Mouse (Mus musculus): ENCODE results near the gene Gm45194.

Gm45194 gene

GRCm38 (mm10) chrX:111891089-111891488 is at the start of gene Gm45194:
TSS of gene Gm45194 (plus strand) at chrX:111891389.
- DNase-seq (ENCODE audit: low read depth in 2 of 2, low spot score in 2 of 2): no peak

DNA sequence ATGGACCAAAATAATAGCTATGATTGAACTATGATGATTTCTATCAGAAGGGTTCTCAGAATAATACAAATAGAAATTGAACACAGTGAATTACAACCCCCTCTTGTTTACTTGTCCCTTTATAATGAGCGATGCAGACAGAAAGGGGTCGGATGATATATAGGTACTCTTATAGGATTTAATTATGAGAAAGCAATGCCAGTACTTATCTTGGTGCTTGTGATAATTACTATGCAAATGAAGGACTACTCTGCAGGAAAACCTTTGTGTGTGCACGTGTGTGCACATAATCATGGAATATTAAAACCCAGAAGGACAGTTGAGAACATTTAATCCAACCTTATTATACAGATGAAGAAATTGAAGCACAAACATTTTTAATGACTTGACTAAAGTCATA is 35.3 kb upstream of the Gm45194 start:
- DNase-seq (ENCODE audit: low read depth in 2 of 2, low spot score in 2 of 2): no peak

- no peak for DNase-seq (ENCODE audit: low read depth in 2 of 2, low spot score in 2 of 2)
Observed at GRCm38 (mm10) chrX:111881251-111881650, 9.9 kb upstream of the Gm45194 start.

DNA sequence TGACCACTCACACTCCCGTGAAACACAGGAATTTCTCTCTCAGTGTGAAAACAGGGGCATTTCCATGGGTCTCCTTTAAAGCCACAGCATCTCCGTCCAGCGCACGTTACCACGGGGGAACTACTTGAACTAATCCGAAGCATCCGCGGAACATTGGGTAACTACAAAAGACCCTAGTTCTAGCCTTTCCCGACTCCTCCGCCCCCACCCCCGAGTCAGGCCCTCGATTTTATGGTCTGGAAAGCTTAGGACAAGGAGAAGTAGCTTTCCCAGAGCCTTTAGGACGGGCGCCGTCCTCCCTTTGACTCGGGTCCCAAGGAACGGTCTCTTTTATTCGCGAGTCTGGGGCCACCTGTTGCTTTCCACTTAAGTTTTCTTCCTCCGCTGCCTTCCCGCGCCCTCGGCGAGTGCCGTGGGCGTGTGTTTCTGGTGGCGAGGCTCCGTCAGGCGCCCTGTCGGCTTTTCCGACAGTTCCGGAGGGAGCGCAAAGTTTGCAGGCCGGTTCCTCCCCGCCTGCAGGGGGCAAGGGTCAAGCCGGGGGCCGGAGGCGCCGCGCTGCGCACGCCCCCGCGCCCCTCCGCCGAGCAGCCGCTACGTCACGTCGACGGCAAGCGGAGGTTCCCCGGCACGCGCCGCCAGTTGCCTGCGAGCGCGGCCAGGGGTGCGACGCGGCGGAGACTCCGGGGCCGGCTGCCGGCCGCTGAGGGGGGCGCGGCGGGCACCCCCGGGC is 3.3 kb downstream of the Gm45194 start:
- DNase-seq (ENCODE audit: low read depth in 2 of 2, low spot score in 2 of 2): no peak

DNA sequence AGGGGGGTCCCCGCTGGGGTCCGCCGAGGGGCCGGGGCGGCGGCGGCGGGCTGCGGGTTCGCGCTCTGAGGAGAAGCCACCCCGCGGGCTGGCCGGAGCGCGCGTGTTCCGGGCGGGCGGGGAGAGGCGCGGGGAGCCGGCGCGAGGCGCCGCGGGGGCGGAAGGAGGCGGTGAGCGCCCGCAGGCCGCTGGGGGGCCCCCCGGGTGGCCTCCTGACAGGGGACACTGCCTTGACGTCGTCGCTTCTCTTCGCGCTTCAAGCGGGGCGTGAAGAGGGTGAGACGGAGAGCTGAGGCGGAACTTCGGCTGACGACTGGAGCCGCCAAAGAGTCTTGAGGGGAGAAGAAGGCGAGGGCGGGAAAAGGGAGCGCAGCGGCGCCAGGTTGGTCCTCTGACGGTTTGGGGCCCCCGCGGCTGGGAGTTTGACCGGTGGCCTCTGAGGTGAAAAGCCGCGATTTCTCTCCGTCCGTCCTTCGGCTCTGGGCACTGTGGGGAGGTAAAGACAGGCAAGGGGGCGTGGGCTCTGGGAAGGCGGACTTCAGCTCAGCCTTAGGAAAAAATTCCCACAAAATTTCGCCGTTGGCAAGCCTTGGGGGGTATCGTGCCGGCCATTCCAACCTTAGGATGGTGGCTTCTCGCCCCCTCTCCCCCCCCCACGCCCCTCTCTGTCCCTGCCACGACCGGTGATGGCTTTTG is 4.0 kb downstream of the Gm45194 start:
- no peak for DNase-seq (ENCODE audit: low read depth in 2 of 2, low spot score in 2 of 2)

DNA sequence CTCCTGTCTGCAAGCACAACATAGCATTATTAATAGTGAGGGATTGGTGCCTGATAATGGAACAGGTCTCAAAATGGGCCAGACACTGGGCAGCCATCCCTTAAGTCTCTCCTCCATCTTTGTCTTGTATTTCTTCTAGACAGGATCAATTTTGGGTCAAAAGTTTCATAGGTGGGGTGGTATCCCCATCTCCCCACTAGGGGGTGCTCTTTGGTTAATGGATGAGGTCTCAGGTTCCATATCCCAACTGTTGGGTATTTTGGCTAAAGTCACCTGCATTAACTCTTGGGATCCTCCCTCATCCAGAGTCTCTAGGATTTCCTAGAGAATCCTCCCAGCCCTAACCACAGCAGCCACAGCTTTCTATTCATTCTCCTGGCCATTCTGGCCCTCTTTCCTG is 26.2 kb downstream of the Gm45194 start:
- no peak for DNase-seq (ENCODE audit: low read depth in 2 of 2, low spot score in 2 of 2)

DNA sequence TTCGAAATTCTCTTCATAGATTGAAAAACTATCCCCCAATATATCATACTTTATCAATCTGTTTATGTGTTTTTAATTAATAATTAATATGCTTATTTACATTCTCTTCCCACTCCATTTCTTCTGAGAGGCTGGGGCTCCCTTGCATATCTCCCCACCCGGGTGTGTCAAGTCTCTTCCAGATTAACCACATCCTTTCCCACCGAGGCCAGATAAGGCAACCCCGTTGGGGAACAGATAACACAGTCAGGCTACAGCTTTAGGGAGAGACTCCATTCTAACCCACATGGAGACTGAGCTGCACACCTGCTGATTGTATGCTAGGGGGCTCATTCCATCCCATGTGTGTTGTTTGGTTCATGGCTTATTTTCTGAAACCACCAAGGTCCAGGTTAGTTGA is 69.7 kb downstream of the Gm45194 start:
- DNase-seq (ENCODE audit: low read depth in 2 of 2, low spot score in 2 of 2): no peak

DNA sequence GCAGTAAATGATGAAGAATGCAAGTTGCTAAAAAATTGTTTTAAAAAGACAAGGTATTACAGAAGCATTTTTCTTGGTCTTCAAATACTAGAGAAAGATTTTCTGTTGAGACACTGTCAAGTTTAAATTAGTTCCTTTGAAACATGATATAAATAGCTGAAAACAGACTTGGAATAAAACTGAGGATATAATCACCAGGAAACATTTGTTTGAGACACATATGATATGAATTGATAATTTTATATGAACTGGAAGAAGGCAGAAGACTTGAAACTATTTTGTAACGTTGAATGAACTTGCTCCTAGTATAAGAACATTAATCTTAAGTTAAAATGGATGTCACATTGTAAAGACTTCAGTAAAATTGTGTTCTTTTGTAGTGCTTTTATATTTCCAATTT is 108.5 kb downstream of the Gm45194 start:
- DNase-seq (ENCODE audit: low read depth in 2 of 2, low spot score in 2 of 2): no peak

DNA sequence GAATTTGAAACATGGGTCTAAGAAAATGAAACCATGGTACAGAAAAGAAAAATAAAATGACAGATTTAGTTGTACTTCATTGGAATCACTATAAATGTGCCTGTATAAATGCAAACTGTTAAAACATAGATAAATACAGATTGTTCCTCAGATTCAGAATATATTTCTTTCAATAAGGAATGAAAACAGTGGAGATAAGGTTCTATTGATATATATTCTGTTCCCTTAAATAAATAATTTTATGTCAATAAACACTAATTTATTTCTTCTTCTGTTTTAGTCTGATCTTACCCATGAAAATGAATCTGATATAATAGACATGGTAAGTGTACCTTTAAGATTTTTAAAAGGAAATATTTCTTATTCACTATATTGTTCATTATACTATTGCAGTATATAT is 119.5 kb downstream of the Gm45194 start, which contains the start of gene Tex16:
Gene Tex16, plus strand, starts transcription at position 301 of the 400 bp plus-strand sequence.
- no peak for DNase-seq (ENCODE audit: low read depth in 2 of 2, low spot score in 2 of 2)

DNA sequence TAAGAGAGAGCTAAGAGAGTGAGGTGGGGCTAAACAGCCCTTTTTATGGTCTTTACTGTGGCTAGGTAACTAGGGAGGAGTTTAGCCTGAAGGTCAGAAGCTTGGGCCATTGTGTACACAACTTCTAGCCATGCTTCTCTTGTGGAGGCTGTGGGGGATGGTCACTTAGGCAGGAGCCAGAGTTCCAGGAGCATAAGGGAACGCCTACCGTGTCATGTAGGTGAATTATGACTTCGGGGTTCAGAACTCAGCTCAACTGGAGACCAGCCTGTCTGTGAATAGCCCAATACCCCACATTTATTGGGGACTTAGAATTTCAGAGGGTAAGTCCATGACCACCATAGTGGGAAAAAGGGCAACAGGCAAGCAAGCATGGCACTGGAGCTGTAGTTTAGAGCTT is 347.6 kb downstream of the Gm45194 start, which contains the start of gene 4933403O08Rik:
Gene 4933403O08Rik, plus strand, starts transcription at position 301 of the 400 bp plus-strand sequence.
- DNase-seq (ENCODE audit: low read depth in 2 of 2, low spot score in 2 of 2): no peak

DNA sequence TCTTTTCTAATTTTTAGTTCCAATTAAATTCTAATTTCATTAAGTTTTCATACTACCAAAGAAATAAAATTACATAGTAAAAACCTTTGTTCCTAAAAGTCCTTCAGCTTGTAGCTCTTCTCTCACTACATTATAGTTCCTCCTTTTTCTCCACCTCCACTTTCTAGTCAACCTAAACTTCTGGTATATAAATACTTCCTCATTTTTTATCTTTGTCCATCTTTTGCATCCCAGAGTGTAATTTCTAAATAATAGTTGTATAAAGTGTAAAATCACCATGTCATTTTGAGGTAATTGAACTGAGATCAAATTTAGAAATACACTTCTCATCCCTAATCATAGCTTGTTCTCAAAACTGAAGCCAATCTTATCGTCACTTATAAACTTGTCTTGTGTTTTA is 351.7 kb downstream of the Gm45194 start:
- no peak for DNase-seq (ENCODE audit: low read depth in 2 of 2, low spot score in 2 of 2)

DNA sequence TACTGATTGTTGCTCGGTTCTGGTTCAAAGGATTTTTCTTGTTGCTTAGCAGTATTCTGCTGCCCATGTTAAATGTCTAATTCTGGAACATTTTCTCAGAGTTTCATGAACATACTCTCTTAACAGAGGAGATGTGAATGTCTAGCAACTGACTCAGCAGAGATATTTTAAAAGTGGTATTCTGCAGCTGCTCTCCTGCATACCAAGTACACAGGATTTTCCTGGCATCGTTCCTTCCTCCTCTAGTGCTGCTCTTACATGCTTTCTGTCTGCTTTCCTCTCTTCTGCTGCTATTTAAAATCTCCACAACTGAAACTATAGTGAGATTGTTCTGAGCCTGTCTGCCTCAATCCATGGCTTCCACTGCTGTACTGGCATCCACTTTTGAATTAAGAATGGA is 364.3 kb downstream of the Gm45194 start:
- no peak for DNase-seq (ENCODE audit: low read depth in 2 of 2, low spot score in 2 of 2)

GRCm38 (mm10) chrX:112273550-112273949 is 382.4 kb downstream of the Gm45194 start:
- DNase-seq (ENCODE audit: low read depth in 2 of 2, low spot score in 2 of 2): no peak

Measured in CD8-positive naive resting alpha-beta T cell, adult 2 months (primary cell).